Mouse (Mus musculus) telencephalon, adult 2 months (tissue): ENCODE measurements at regions not wholly inside any gene's neighbourhood (a gene's known extent, or its start where the extent isn't known, plus 50 kb on each side); places are given as distances from the start of the nearest gene placed in this dataset.
"Not testable (repeated sequence)": the region's sequence is repeated elsewhere in the genome, so short reads cannot be mapped to it uniquely, and the experiment has no call there.

Experiments used
- DNase-seq: peaks from one replicate; pipeline ENCODE4 v3.0.0-alpha.2; 2011; ENCODE audit warnings: low read depth, low spot score

DNA sequence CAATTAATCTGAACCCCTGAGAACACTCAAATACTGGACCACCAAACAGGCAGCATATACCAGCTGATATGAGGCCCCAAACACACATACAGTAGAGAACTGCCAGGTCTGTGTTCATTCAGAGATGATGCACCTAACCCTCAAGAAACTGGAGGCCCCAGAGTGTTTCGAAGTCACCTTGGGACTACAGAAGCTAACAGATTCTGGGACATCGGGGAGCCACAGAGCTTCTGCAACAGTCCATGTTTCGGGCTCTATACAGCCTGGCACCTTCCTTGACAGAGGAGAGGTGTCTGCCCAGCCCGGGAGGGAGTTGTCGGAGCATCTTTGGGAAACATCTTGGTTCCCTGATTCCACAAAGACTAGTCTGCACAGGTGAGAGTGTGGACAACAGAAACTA, 1259.3 kb upstream of the Ptprd start:
- not testable (repeated sequence) for DNase-seq

DNA sequence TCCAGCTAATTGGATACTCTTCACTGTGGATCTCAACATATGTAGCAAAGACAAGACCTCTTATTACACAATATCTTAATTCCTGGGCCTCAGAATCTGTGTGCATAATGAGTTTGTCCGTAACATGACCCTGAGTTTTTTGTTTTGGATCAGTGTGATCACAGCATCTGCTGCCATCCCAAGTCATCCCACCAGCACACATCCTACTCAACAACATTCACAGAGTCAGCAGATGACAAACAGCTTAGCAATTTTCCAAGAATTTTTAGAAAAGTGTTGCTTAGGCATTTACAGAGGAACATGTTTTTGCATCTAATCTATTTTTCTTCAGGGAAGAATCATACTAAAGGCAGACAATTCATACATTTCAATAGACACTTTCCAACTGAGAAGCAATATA, 1251.8 kb upstream of the Ptprd start:
- DNase-seq = peak; percentile 56
